Mouse (Mus musculus) heart, embryonic 10.5 days (tissue): Measurements from ENCODE around the gene Vps13c. TPM values are rescaled to one million over a fixed set of nuclear protein-coding genes. Genes with fewer than 3 reads are reported as not detected.

Source experiments
- DNase-seq: peaks from one replicate; pipeline ENCODE4 v3.0.0-alpha.2; 2017; ENCODE audit warnings: low spot score
- H3K27ac ChIP-seq: fragments of 300-500 bp; sonication (generic); 2 replicates; pipeline ENCODE4 v1.5.1; 2016; ENCODE audit warnings: mild to moderate bottlenecking
- H3K27me3 ChIP-seq: fragments of 300-500 bp; sonication (generic); 2 replicates; pipeline ENCODE4 v1.6.1; 2016; ENCODE audit warnings: mild to moderate bottlenecking; ENCODE audit not compliant: poor library complexity, insufficient read depth, severe bottlenecking
- H3K36me3 ChIP-seq: fragments of 300-500 bp; sonication (generic); 2 replicates; pipeline ENCODE4 v1.6.1; 2016; ENCODE audit warnings: mild to moderate bottlenecking, moderate library complexity
- H3K4me1 ChIP-seq: fragments of 300-500 bp; sonication (generic); 2 replicates; pipeline ENCODE4 v1.6.1; 2016; ENCODE audit warnings: mild to moderate bottlenecking
- H3K4me3 ChIP-seq: fragments of 300-500 bp; sonication (generic); 2 replicates; pipeline ENCODE4 v1.5.1; 2016; ENCODE audit warnings: mild to moderate bottlenecking, moderate library complexity
- H3K9me3 ChIP-seq: fragments of 300-500 bp; sonication (generic); 2 replicates; pipeline ENCODE4 v1.6.1; 2016; ENCODE audit warnings: mild to moderate bottlenecking, moderate library complexity
- WGBS: fragments of 180-500 bp; shearing (Covaris S2); methylation state at CpG from one replicate; pipeline ENCODE4 v1.1.7; 2016; 5-methylcytosine and 5-hydroxymethylcytosine counted together
- polyA plus RNA-seq: library from polyadenylated mRNA; unstranded; fragments of >200 nt; fragmentation: Nextera tagmentation; extraction: Ambion mirVana; gene quantifications from 2 replicates; pipeline ENCODE4 v1.2.1, GENCODE M21; 2016

Vps13c gene
- 3.9 and 4.4 TPM in 2 replicates for polyA plus RNA-seq

GRCm38 (mm10) chr9:67839981-67840859 lies at the start of gene Vps13c:
Vps13c (plus strand) TSS chr9:67840396.
- no peaks in the 10 kb centered on the region for H3K9me3 ChIP-seq

GRCm38 (mm10) chr9:67792405-67792804 lies 47.8 kb upstream of the Vps13c start:
- H3K4me3 ChIP-seq, result no peak overlapping the region
- peaks cover 14% of the 10 kb centered on the region; the same call in 1 of the 2 replicates for H3K4me1 ChIP-seq
- no peak overlapping the region for H3K27ac ChIP-seq
- DNase-seq, result no peak
- 72% methylated on average over 5 of the region's 5 CpGs for WGBS
- no peaks in the 10 kb centered on the region for H3K36me3 ChIP-seq
- H3K27me3 ChIP-seq, result peaks cover 9% of the 10 kb centered on the region
- H3K9me3 ChIP-seq, result no peaks in the 10 kb centered on the region

More at GRCm38 (mm10) chr9:67839981-67840859, at the start of gene Vps13c:
- Histone ChIP-seq H3K4me3 (peak within 1 kb of the TSS; percentile 75), H3K27ac (peak within 1 kb of the TSS; percentile 89), H3K27me3 (no peaks in the 10 kb centered on the region), H3K4me1 (peaks cover 7% of the 10 kb centered on the region), H3K36me3 (no peaks in the 10 kb centered on the region)
- WGBS, result under 1% methylated on average over 41 of the region's 53 CpGs
- DNase-seq, result peak; percentile 93

GRCm38 (mm10) chr9:67793501-67793900 lies 46.7 kb upstream of the Vps13c start:
- WGBS, result 72% methylated on average over 6 of the region's 6 CpGs
- H3K36me3 ChIP-seq, result no peaks in the 10 kb centered on the region
- no peak for DNase-seq
- peaks cover 18% of the 10 kb centered on the region; the same call in 1 of the 2 replicates for H3K4me1 ChIP-seq
- no peaks in the 10 kb centered on the region for H3K9me3 ChIP-seq
- no peak overlapping the region for H3K27ac ChIP-seq
- peaks cover 9% of the 10 kb centered on the region for H3K27me3 ChIP-seq
- H3K4me3 ChIP-seq, result no peak overlapping the region

DNA sequence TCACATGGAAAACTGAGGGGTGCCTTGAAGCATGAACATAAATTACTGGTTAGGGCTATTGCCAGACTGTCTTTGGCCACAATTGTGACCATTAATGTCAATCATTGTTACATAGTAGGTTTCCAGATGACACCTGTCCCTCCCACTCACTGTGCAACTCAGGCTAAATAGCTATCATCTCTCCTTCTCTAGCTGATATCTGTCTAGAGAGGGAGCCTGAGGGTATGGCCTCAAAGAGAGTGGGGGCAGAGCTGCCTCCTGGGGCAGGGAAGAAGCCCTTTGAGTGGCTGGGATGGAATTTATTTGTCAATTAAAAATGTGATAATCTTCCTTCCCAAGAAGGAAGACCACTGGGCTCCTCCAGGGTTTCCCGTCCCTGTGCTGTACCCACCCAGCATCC lies 46.0 kb upstream of the Vps13c start:
- Histone ChIP-seq H3K4me3 (no peak overlapping the region), H3K36me3 (no peaks in the 10 kb centered on the region), H3K27ac (no peak overlapping the region), H3K4me1 (peaks cover 25% of the 10 kb centered on the region), H3K27me3 (peaks cover 9% of the 10 kb centered on the region), H3K9me3 (no peaks in the 10 kb centered on the region)
- DNase-seq, result no peak
- 67% methylated on average over 1 of the region's 1 CpGs for WGBS

- WGBS, result 91% methylated on average over 4 of the region's 4 CpGs
Measured at GRCm38 (mm10) chr9:67794668-67795067, 45.5 kb upstream of the Vps13c start.

GRCm38 (mm10) chr9:67795205-67795675 lies 45.0 kb upstream of the Vps13c start:
- DNase-seq, result no peak
- WGBS, result 79% methylated on average over 14 of the region's 14 CpGs

More at GRCm38 (mm10) chr9:67794668-67795067, 45.5 kb upstream of the Vps13c start:
- H3K27ac ChIP-seq, result no peak overlapping the region
- H3K4me3 ChIP-seq, result no peak overlapping the region
- peaks cover 29% of the 10 kb centered on the region for H3K4me1 ChIP-seq
- DNase-seq, result no peak
- H3K36me3 ChIP-seq, result no peaks in the 10 kb centered on the region
- H3K27me3 ChIP-seq, result peaks cover 9% of the 10 kb centered on the region
- no peaks in the 10 kb centered on the region for H3K9me3 ChIP-seq

GRCm38 (mm10) chr9:67799078-67799819 lies 40.9 kb upstream of the Vps13c start:
- Histone ChIP-seq H3K27ac (peak overlapping the region; percentile 81), H3K27me3 (peaks cover 7% of the 10 kb centered on the region), H3K36me3 (no peaks in the 10 kb centered on the region), H3K9me3 (no peaks in the 10 kb centered on the region), H3K4me3 (no peak overlapping the region), H3K4me1 (peaks cover 38% of the 10 kb centered on the region)
- no peak for DNase-seq
- WGBS, result 54% methylated on average over 14 of the region's 14 CpGs

More at GRCm38 (mm10) chr9:67795205-67795675, 45.0 kb upstream of the Vps13c start:
- Histone ChIP-seq H3K4me3 (no peak overlapping the region), H3K27me3 (peaks cover 9% of the 10 kb centered on the region), H3K36me3 (no peaks in the 10 kb centered on the region), H3K4me1 (peaks cover 31% of the 10 kb centered on the region), H3K27ac (no peak overlapping the region), H3K9me3 (no peaks in the 10 kb centered on the region)

GRCm38 (mm10) chr9:67802241-67802640 lies 38.0 kb upstream of the Vps13c start:
- DNase-seq, result no peak
- H3K4me3 ChIP-seq, result no peak overlapping the region
- H3K27ac ChIP-seq, result no peak overlapping the region
- H3K4me1 ChIP-seq, result peaks cover 43% of the 10 kb centered on the region
- no peaks in the 10 kb centered on the region for H3K36me3 ChIP-seq
- WGBS, result 43% methylated on average over 6 of the region's 6 CpGs
- no peaks in the 10 kb centered on the region for H3K9me3 ChIP-seq
- peaks cover 7% of the 10 kb centered on the region; the same call in 1 of the 2 replicates for H3K27me3 ChIP-seq

- H3K27me3 ChIP-seq, result peaks cover 7% of the 10 kb centered on the region; the same call in 1 of the 2 replicates
- peaks cover 30% of the 10 kb centered on the region for H3K4me1 ChIP-seq
- H3K27ac ChIP-seq, result peak overlapping the region; percentile 74
- DNase-seq, result no peak
- WGBS, result 33% methylated on average over 5 of the region's 5 CpGs
- peak overlapping the region; percentile 29 for H3K4me3 ChIP-seq
- no peaks in the 10 kb centered on the region for H3K9me3 ChIP-seq
- no peaks in the 10 kb centered on the region for H3K36me3 ChIP-seq
Measured at GRCm38 (mm10) chr9:67807000-67807399, 33.2 kb upstream of the Vps13c start.

DNA sequence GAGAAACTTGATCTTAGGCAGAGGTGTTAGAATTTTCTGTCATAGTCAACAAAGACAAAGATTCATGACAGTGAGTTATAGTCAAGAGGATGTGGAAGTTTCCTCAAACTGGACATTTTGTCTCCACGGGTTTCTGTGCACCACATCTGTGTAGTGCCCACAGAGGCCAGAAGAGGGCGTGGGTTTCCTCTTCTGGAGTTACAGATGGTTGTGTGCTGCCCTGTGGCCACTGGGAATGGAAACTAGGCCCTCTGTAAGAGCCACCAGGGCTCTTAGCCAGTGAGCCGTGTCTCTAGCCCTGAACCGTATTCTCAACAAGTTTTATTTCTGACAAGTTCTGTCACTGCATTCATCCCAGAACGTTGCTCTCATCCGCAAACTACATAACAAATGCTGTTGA lies 29.7 kb upstream of the Vps13c start:
- DNase-seq, result no peak
- 65% methylated on average over 6 of the region's 6 CpGs for WGBS

GRCm38 (mm10) chr9:67811116-67811515 lies 29.1 kb upstream of the Vps13c start:
- WGBS, result 86% methylated on average over 3 of the region's 3 CpGs
- no peak overlapping the region for H3K4me3 ChIP-seq
- no peaks in the 10 kb centered on the region for H3K36me3 ChIP-seq
- no peak overlapping the region for H3K27ac ChIP-seq
- no peaks in the 10 kb centered on the region for H3K27me3 ChIP-seq
- no peak for DNase-seq
- H3K4me1 ChIP-seq, result peaks cover 38% of the 10 kb centered on the region
- H3K9me3 ChIP-seq, result no peaks in the 10 kb centered on the region

More for the DNA sequence above, 29.7 kb upstream of the Vps13c start:
- Histone ChIP-seq H3K4me1 (peaks cover 43% of the 10 kb centered on the region), H3K36me3 (no peaks in the 10 kb centered on the region), H3K27ac (no peak overlapping the region), H3K4me3 (no peak overlapping the region), H3K9me3 (no peaks in the 10 kb centered on the region), H3K27me3 (no peaks in the 10 kb centered on the region)

- no peak for DNase-seq
- no peaks in the 10 kb centered on the region for H3K27me3 ChIP-seq
- H3K27ac ChIP-seq, result peak overlapping the region; percentile 12; the same call in 1 of the 2 replicates
- no peaks in the 10 kb centered on the region for H3K36me3 ChIP-seq
- H3K4me1 ChIP-seq, result peaks cover 36% of the 10 kb centered on the region
- H3K4me3 ChIP-seq, result no peak overlapping the region
- WGBS, result 78% methylated on average over 4 of the region's 4 CpGs
- no peaks in the 10 kb centered on the region for H3K9me3 ChIP-seq
Measured at GRCm38 (mm10) chr9:67813171-67813570, 27.0 kb upstream of the Vps13c start.
